Mouse (Mus musculus) kidney, adult 2 months (tissue): ENCODE measurements around the gene Elfn2. TPM values are rescaled to one million over a fixed set of nuclear protein-coding genes. Genes with fewer than 3 reads are reported as not detected.

Source experiments
- DNase-seq: peaks from one replicate; pipeline ENCODE4 v3.0.0; 2021
- H3K27ac ChIP-seq: fragments of 200-500 bp; 2 replicates; pipeline ENCODE4 v1.5.1; 2012; ENCODE audit warnings: low read depth, low read length, control low read depth, inconsistent platforms; ENCODE audit not compliant: insufficient read depth
- H3K27me3 ChIP-seq: fragments of 200-500 bp; replicated peaks from 2 replicates; pipeline ENCODE4 v1.6.1; 2012; ENCODE audit warnings: mild to moderate bottlenecking, moderate library complexity, low read length, inconsistent platforms; ENCODE audit not compliant: control insufficient read depth, insufficient read depth
- H3K36me3 ChIP-seq: fragments of 200-500 bp; 2 replicates; pipeline ENCODE4 v1.6.1; 2012; ENCODE audit warnings: mild to moderate bottlenecking, moderate library complexity, low read length, inconsistent platforms; ENCODE audit not compliant: control insufficient read depth, insufficient read depth
- H3K4me1 ChIP-seq: fragments of 200-500 bp; 2 replicates; pipeline ENCODE4 v1.6.1; 2011; ENCODE audit warnings: low read length; ENCODE audit not compliant: control insufficient read depth, insufficient read depth
- H3K4me3 ChIP-seq: fragments of 200-500 bp; 2 replicates; pipeline ENCODE4 v1.5.1; 2011; ENCODE audit warnings: mild to moderate bottlenecking, low read depth, low read length, control low read depth; ENCODE audit not compliant: insufficient read depth
- CTCF ChIP-seq: fragments of 200-500 bp; conservative IDR thresholded peaks from 2 replicates; pipeline ENCODE4 v1.5.1; 2011; ENCODE audit warnings: low read depth, mild to moderate bottlenecking, control low read depth, low read length, moderate library complexity, mixed read lengths; ENCODE audit not compliant: insufficient read depth, insufficient read length
- POLR2A ChIP-seq: fragments of 200-500 bp; IDR thresholded peaks from one replicate; pipeline ENCODE4 v1.6.1; 2011; ENCODE audit warnings: low read depth, low read length, control low read depth
- WGBS: fragments of 180-500 bp; shearing (Covaris S2); methylation state at CpG from one replicate; pipeline ENCODE4 v1.1.7; 2018; 5-methylcytosine and 5-hydroxymethylcytosine counted together
- polyA plus RNA-seq: library from polyadenylated mRNA; depleted of rRNA; stranded (reverse); fragments of >200 nt; gene quantifications from 2 replicates; pipeline ENCODE4 v1.2.3, GENCODE M21; 2012; rRNA removed

Elfn2 gene
- 0.03 and 0.04 TPM in 2 replicates for polyA plus RNA-seq

GRCm38 (mm10) chr15:78718290-78719250 lies at the start of gene Elfn2:
Gene Elfn2 (minus strand): TSS chr15:78718771.
- no peak for DNase-seq
- no peak within 1 kb of the TSS for H3K27ac ChIP-seq
- 0 out of 2 replicates have a peak, but pooled peaks cover 2% of the 10 kb centered on the region for H3K27me3 ChIP-seq
- TF ChIP-seq POLR2A (no peak), CTCF (no peak)
- H3K36me3 ChIP-seq = no peaks in the 10 kb centered on the region
- WGBS = 3% methylated on average over 82 of the region's 89 CpGs
- peak within 1 kb of the TSS; percentile 6; the same call in 1 of the 2 replicates for H3K4me3 ChIP-seq
- H3K4me1 ChIP-seq = no peaks in the 10 kb centered on the region

GRCm38 (mm10) chr15:78763704-78764103 lies 45.1 kb upstream of the Elfn2 start:
- Histone ChIP-seq H3K27ac (no peak overlapping the region), H3K27me3 (no peaks in the 10 kb centered on the region), H3K36me3 (no peaks in the 10 kb centered on the region), H3K4me1 (no peaks in the 10 kb centered on the region), H3K4me3 (no peak overlapping the region)
- DNase-seq = no peak
- 56% methylated on average over 5 of the region's 5 CpGs for WGBS
- no peak for TF ChIP-seq CTCF
- no peak for TF ChIP-seq POLR2A

- TF ChIP-seq POLR2A (no peak), CTCF (no peak)
Measured at GRCm38 (mm10) chr15:78763210-78763609, 44.6 kb upstream of the Elfn2 start.

GRCm38 (mm10) chr15:78761112-78761511 lies 42.5 kb upstream of the Elfn2 start:
- Histone ChIP-seq H3K27me3 (no peaks in the 10 kb centered on the region), H3K36me3 (no peaks in the 10 kb centered on the region), H3K4me1 (peaks cover 5% of the 10 kb centered on the region; the same call in 1 of the 2 replicates), H3K4me3 (no peak overlapping the region), H3K27ac (no peak overlapping the region)
- WGBS = 82% methylated on average over 13 of the region's 13 CpGs
- DNase-seq = no peak
- TF ChIP-seq CTCF = no peak
- TF ChIP-seq POLR2A = no peak

More at GRCm38 (mm10) chr15:78763210-78763609, 44.6 kb upstream of the Elfn2 start:
- DNase-seq = no peak
- Histone ChIP-seq H3K4me1 (no peaks in the 10 kb centered on the region), H3K27me3 (no peaks in the 10 kb centered on the region), H3K4me3 (no peak overlapping the region), H3K27ac (no peak overlapping the region), H3K36me3 (no peaks in the 10 kb centered on the region)
- WGBS = 29% methylated on average over 9 of the region's 10 CpGs

DNA sequence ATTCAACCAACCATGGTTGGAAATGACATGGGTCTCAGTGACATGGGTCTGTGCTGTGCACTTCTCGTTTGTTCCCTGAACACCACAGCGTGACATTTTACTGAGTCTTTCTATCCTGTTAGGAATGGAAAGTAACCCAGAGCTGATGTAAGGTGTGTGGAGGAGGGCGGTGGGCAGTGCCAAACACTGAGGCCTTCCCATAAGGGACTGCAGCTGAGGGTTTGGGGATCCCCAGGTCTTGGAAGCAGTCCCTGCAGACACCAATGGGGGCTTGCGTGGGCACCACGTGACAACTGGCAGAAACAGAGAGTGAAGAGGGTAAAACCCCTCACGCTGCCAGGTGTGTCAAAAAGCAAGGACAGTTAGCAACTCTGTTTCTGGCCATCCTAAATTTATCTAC lies 39.6 kb upstream of the Elfn2 start:
- TF ChIP-seq POLR2A = no peak
- no peak for TF ChIP-seq CTCF
- WGBS = 92% methylated on average over 6 of the region's 6 CpGs

DNA sequence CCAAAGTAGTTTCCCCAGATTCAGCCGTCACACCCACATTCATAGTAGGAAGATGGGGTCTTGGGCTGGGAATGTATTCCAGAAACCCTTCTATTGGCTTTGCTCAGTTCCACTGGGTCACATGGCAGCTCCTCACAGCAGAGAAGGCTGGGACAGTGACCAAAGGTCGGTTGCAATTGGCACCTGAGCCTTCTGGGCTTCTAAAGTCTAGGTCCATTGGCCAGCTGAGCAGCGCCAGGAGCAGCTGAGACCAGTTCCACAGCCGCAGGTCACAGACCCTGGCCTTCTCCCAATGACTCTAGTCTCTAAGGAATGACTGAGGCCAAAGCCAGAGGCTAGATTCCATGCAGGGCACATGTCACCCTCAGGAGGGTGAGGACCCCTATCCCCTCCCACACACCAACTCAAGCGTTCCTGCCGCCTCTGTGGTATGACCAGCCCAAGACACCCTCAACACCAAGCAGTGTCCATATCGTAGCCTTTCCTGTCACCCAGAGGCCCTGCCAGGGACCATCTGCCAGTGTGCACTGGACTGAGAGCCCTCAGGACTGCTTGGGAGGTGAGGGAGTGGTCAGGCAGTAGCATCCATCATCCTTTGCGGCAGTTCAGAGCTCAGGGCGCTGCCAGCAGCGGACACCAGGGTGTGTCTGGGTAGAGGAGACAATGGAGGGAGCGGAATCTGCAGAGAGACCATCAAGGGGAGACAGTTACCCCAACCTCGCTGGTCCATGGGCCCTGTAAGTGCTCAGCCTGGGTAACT lies 37.6 kb upstream of the Elfn2 start:
- no peaks in the 10 kb centered on the region for H3K36me3 ChIP-seq
- TF ChIP-seq POLR2A = no peak
- TF ChIP-seq CTCF = no peak
- WGBS = 47% methylated on average over 12 of the region's 12 CpGs
- peak overlapping the region; percentile 33; the same call in 1 of the 2 replicates for H3K27ac ChIP-seq
- peaks cover 6% of the 10 kb centered on the region; the same call in 1 of the 2 replicates for H3K4me1 ChIP-seq
- peak; percentile 91 for DNase-seq
- no peaks in the 10 kb centered on the region for H3K27me3 ChIP-seq
- H3K4me3 ChIP-seq = no peak overlapping the region

More for the DNA sequence above, 39.6 kb upstream of the Elfn2 start:
- Histone ChIP-seq H3K4me3 (no peak overlapping the region), H3K27ac (no peak overlapping the region), H3K4me1 (peaks cover 6% of the 10 kb centered on the region; the same call in 1 of the 2 replicates), H3K36me3 (no peaks in the 10 kb centered on the region), H3K27me3 (no peaks in the 10 kb centered on the region)
- no peak for DNase-seq
